Comparison of ENCODE assay signal across 8 mouse cellular contexts in the genomic region with DNA sequence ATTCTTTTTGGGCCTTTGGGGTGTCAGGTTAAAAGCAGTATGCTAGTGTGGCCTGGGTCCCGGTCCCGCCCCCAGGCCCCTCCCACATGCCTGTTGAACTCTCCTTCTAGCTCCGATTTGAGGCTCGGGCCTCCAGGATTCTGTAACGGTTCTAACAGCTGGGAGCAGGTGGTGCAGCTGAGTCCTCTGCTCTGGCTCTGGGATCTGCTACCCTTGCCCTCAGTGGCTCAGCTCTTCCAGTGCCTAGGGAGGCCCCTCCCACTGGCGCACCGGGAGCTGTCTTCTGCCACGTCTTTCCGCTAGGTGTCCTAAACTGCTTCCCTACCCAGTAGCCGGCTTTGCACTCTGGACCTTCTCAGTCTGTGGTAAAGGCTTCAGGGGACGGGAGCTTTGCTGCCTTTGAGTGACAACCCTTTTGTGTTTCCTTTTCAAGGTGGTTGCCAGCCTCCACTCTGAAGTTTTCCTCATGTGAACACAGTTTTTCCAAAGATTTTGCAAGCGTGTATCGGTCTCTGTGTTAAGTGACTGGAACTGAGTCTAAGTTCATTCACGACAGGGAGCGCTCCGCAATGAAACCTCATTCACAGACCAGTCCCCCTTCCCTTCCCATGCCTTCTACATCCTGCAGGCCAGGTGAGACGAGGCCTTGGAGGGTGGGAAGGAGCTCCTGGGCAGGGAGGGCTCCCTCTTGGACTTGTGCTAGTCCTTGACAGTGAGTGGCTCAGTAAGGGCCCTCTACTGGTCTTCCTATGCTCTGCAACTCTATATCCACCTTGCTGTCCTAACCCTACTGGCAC. TPM values are rescaled to one million over a fixed set of nuclear protein-coding genes. Genes with fewer than 3 reads are reported as not detected.
DNase-seq lines count a peak whose midpoint lies in the region; ATAC-seq and TF ChIP-seq lines count a peak whose summit lies in the region.

Gene Dnhd1 (plus strand): TSS at position 189 of the 797 bp plus-strand sequence.

- H3K27me3 ChIP-seq in embryonic facial prominence, embryonic 13.5 days, result no peaks in the 10 kb centered on the region
- no peaks in the 10 kb centered on the region for H3K27me3 ChIP-seq in kidney, adult 2 months (replicated peaks; ENCODE audit: control insufficient read depth, insufficient read depth, low read length)
- no peaks in the 10 kb centered on the region for H3K27me3 ChIP-seq in liver, embryonic 15.5 days
- no peaks in the 10 kb centered on the region for H3K27me3 ChIP-seq in testis, adult 2 months (ENCODE audit: control insufficient read depth, insufficient read depth, low read length)

- TF ChIP-seq POLR2A in bone marrow, adult 2 months (IDR thresholded peaks at IDR 0.05; ENCODE audit: borderline replicate concordance, control insufficient read depth, low read depth, low read length), result no peak
- peak; percentile 28 for TF ChIP-seq POLR2A in kidney, adult 2 months (IDR thresholded peaks at IDR 0.05; ENCODE audit: low read depth, low read length)
- TF ChIP-seq POLR2A in testis, adult 2 months (IDR thresholded peaks at IDR 0.05; ENCODE audit: control insufficient read depth, low read depth, low read length), result peak; percentile 68

- DNase-seq in CD4-positive, CD25-positive, alpha-beta regulatory T cell, adult 2 months (ENCODE audit: low read depth, low spot score), result peak; percentile 81
- DNase-seq in heart, adult 8-10 months (ENCODE audit: low spot score), result peak; percentile 73
- peak; percentile 94 for DNase-seq in kidney, adult 2 months
- DNase-seq in neural tube, embryonic 10.5 days (ENCODE audit: extremely low spot score, low spot score), result peak; percentile 73

- TF ChIP-seq CTCF in bone marrow, adult 2 months (IDR thresholded peaks at IDR 0.05; ENCODE audit: control insufficient read depth, insufficient read depth, low read length), result peak; percentile 55
- TF ChIP-seq CTCF in kidney, adult 2 months (conservative IDR thresholded peaks at IDR 0.05; ENCODE audit: insufficient read depth, insufficient read length, low read depth, low read length), result peak; percentile 72
- peak; percentile 50; the same call in 1 of the 2 replicates for TF ChIP-seq CTCF in testis, adult 2 months (IDR thresholded peaks at IDR 0.05; ENCODE audit: control insufficient read depth, insufficient read depth, insufficient replicate concordance, low read depth, low read length)

- H3K27ac ChIP-seq in bone marrow, adult 2 months (ENCODE audit: control insufficient read depth, insufficient read depth, low read depth, low read length, poor library complexity), result no peak within 1 kb of the TSS
- H3K27ac ChIP-seq in embryonic facial prominence, embryonic 13.5 days, result peak within 1 kb of the TSS; percentile 67
- H3K27ac ChIP-seq in kidney, adult 2 months (ENCODE audit: insufficient read depth, low read depth, low read length), result peak within 1 kb of the TSS; percentile 22; the same call in 1 of the 2 replicates
- peak within 1 kb of the TSS; percentile 45; the same call in 1 of the 2 replicates for H3K27ac ChIP-seq in liver, embryonic 15.5 days (replicated peaks)
- peak within 1 kb of the TSS; percentile 74 for H3K27ac ChIP-seq in testis, adult 2 months (ENCODE audit: control insufficient read depth, insufficient read depth, low read depth, low read length)

- H3K4me1 ChIP-seq in bone marrow, adult 2 months (ENCODE audit: control insufficient read depth, insufficient read depth, low read length), result no peaks in the 10 kb centered on the region
- no peaks in the 10 kb centered on the region for H3K4me1 ChIP-seq in embryonic facial prominence, embryonic 13.5 days
- peaks cover 4% of the 10 kb centered on the region; the same call in 1 of the 2 replicates for H3K4me1 ChIP-seq in kidney, adult 2 months (ENCODE audit: control insufficient read depth, insufficient read depth, low read length)
- peaks cover 15% of the 10 kb centered on the region for H3K4me1 ChIP-seq in liver, embryonic 15.5 days (replicated peaks)
- peaks cover 11% of the 10 kb centered on the region for H3K4me1 ChIP-seq in testis, adult 2 months (ENCODE audit: control insufficient read depth, insufficient read depth, low read length)

- no peaks in the 10 kb centered on the region for H3K9me3 ChIP-seq in embryonic facial prominence, embryonic 13.5 days
- H3K9me3 ChIP-seq in liver, embryonic 15.5 days (replicated peaks), result no peaks in the 10 kb centered on the region

- H3K4me3 ChIP-seq in bone marrow, adult 2 months (replicated peaks; ENCODE audit: control insufficient read depth, low read depth, low read length), result peak within 1 kb of the TSS; percentile 65
- peak within 1 kb of the TSS; percentile 45 for H3K4me3 ChIP-seq in embryonic facial prominence, embryonic 13.5 days
- H3K4me3 ChIP-seq in kidney, adult 2 months (ENCODE audit: insufficient read depth, low read depth, low read length), result peak within 1 kb of the TSS; percentile 61
- peak within 1 kb of the TSS; percentile 48 for H3K4me3 ChIP-seq in liver, embryonic 15.5 days (replicated peaks)
- peak within 1 kb of the TSS; percentile 82 for H3K4me3 ChIP-seq in testis, adult 2 months (ENCODE audit: control insufficient read depth, low read depth, low read length)

- peaks cover 5% of the 10 kb centered on the region for H3K36me3 ChIP-seq in embryonic facial prominence, embryonic 13.5 days
- H3K36me3 ChIP-seq in kidney, adult 2 months (ENCODE audit: control insufficient read depth, insufficient read depth, low read length), result no peaks in the 10 kb centered on the region
- 0 out of 2 replicates have a peak, but pooled peaks cover 8% of the 10 kb centered on the region for H3K36me3 ChIP-seq in liver, embryonic 15.5 days (replicated peaks)
- H3K36me3 ChIP-seq in testis, adult 2 months (ENCODE audit: control insufficient read depth, insufficient read depth, low read length), result no peaks in the 10 kb centered on the region; the same call in none of the 2 replicates

- H3K9ac ChIP-seq in embryonic facial prominence, embryonic 13.5 days, result peak within 1 kb of the TSS; percentile 66
- H3K9ac ChIP-seq in liver, embryonic 15.5 days, result peak within 1 kb of the TSS; percentile 41

- 2% methylated on average over 17 of the region's 17 CpGs for WGBS in bone marrow, adult 2 months
- WGBS in embryonic facial prominence, embryonic 13.5 days, result under 1% methylated on average over 17 of the region's 17 CpGs
- WGBS in kidney, adult 2 months, result 1% methylated on average over 17 of the region's 17 CpGs
- 3% methylated on average over 17 of the region's 17 CpGs for WGBS in liver, embryonic 15.5 days (ENCODE audit: insufficient replicate concordance)

- peak; percentile 91 for ATAC-seq in embryonic facial prominence, embryonic 13.5 days (ENCODE audit: insufficient number of reproducible peaks, insufficient read depth, low FRiP score, low TSS enrichment, low read depth)
- peak; percentile 92 for ATAC-seq in liver, embryonic 15.5 days (ENCODE audit: insufficient read depth)

- peak within 1 kb of the TSS; percentile 82 for H3K4me2 ChIP-seq in embryonic facial prominence, embryonic 13.5 days
- peak within 1 kb of the TSS; percentile 72 for H3K4me2 ChIP-seq in liver, embryonic 15.5 days

RNA-seq across cellular contexts. Expression of gene Dnhd1, which starts in this region (rescaled TPM):
- 0.40 and 4.5 TPM in 2 replicates for polyA plus RNA-seq in bone marrow, adult 2 months (2011; ENCODE audit: insufficient read depth, insufficient read length, low replicate concordance, missing spikeins)
- 1.1 and 1.6 TPM in 2 replicates for polyA plus RNA-seq in embryonic facial prominence, embryonic 13.5 days (2015; fragmentation: Nextera tagmentation; extraction: Ambion mirVana)
- under 1 TPM; 0.20 to 0.73 (median 0.61) TPM for total RNA-seq in heart, adult 8-10 months (2022)
- 2.3 and 2.8 TPM in 2 replicates for polyA plus RNA-seq in kidney, adult 2 months (2012; rRNA removed)
- 0.10 and 0.32 TPM in 2 replicates for polyA plus RNA-seq in liver, embryonic 15.5 days (2015; fragmentation: Nextera tagmentation; extraction: Ambion mirVana)
- 31.7 and 31.9 TPM in 2 replicates for polyA plus RNA-seq in testis, adult 2 months (2012; rRNA removed)

Comparison
In these comparisons a context has a peak if more than half of its experiments do, and no peak if none do; other contexts are left out.
1. Peak in DNase-seq in heart, adult 8-10 months; RNA of the gene not detected or under 1 TPM.
2. Peak in ATAC-seq, H3K4me3 ChIP-seq, H3K27ac ChIP-seq, H3K9ac ChIP-seq and H3K4me2 ChIP-seq in liver, embryonic 15.5 days; RNA of the gene not detected or under 1 TPM.